Mouse (Mus musculus) brain, embryonic 14.5 days (tissue): ENCODE measurements around the gene Atp9a.

ENCODE experiments used
- CTCF ChIP-seq: fragments of 200-500 bp; IDR thresholded peaks from 2 replicates; pipeline ENCODE4 v1.5.1; 2012; ENCODE audit warnings: inconsistent platforms, mild to moderate bottlenecking, moderate library complexity, borderline replicate concordance; ENCODE audit not compliant: insufficient read depth, insufficient read length; ENCODE audit errors: extremely low read depth
- POLR2A ChIP-seq: fragments of 200-500 bp; IDR thresholded peaks from 2 replicates; pipeline ENCODE4 v1.6.1; 2012; ENCODE audit warnings: mild to moderate bottlenecking, inconsistent platforms, borderline replicate concordance; ENCODE audit not compliant: poor library complexity, insufficient read depth, insufficient read length, severe bottlenecking; ENCODE audit errors: extremely low read depth

DNA sequence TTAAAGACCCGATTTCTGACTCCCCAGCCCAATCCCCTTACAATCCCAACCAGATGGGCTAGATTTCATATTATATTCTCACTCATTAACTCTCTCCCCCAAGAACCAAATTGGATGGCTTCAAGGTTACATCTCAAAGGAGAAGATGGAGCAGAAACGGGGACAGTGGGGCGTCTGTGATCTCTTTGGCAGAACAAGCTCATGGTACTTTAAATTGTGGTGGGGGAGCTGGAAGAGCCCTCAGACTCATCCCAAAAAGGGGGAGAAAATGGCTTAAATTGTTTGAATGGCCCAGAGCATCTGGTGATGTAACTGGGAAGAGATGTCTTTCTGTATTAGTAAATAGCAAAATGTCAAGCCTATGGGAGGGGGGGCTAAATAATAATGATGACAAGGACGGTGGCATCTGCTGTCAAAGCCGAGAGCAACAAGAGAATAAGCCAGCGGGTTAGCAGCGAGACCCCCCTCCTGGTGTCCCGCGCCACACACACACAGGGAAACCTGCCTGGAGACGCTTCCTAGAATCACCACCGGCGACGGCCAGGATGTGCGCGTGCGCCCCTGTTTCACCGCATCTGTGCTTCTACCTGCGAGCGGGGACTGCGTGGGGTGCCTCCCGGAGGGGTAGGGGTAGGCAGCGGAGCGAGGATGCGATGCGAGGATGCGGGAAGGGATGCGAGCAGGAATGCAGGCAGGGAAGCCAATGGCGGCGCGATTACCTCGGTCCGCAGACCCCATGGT, 141.3 kb downstream of the Atp9a start:
- TF ChIP-seq CTCF (no peak), POLR2A (no peak)
